Mouse (Mus musculus) testis, adult 2 months (tissue): Measurements from ENCODE around the gene Vwa8. TPM values are rescaled to one million over a fixed set of nuclear protein-coding genes. Genes with fewer than 3 reads are reported as not detected.

Experiments
- H3K27ac ChIP-seq: fragments of 200-500 bp; 2 replicates; pipeline ENCODE4 v1.5.1; 2012; ENCODE audit warnings: low read depth, low read length; ENCODE audit not compliant: control insufficient read depth, insufficient read depth
- H3K27me3 ChIP-seq: fragments of 200-500 bp; 2 replicates; pipeline ENCODE4 v1.6.1; 2012; ENCODE audit warnings: mild to moderate bottlenecking, low read length, moderate library complexity; ENCODE audit not compliant: control insufficient read depth, insufficient read depth
- H3K36me3 ChIP-seq: fragments of 200-500 bp; 2 replicates; pipeline ENCODE4 v1.6.1; 2012; ENCODE audit warnings: mild to moderate bottlenecking, low read length; ENCODE audit not compliant: control insufficient read depth, insufficient read depth
- H3K4me1 ChIP-seq: fragments of 200-500 bp; 2 replicates; pipeline ENCODE4 v1.6.1; 2012; ENCODE audit warnings: low read length; ENCODE audit not compliant: control insufficient read depth, insufficient read depth
- H3K4me3 ChIP-seq: fragments of 200-500 bp; 2 replicates; pipeline ENCODE4 v1.5.1; 2012; ENCODE audit warnings: low read depth, mild to moderate bottlenecking, low read length, moderate library complexity, mixed read lengths; ENCODE audit not compliant: control insufficient read depth
- CTCF ChIP-seq: fragments of 200-500 bp; IDR thresholded peaks from 2 replicates; pipeline ENCODE4 v1.5.1; 2012; ENCODE audit warnings: low read depth, mild to moderate bottlenecking, inconsistent platforms, low read length, moderate library complexity; ENCODE audit not compliant: control insufficient read depth, insufficient read depth, insufficient replicate concordance
- POLR2A ChIP-seq: fragments of 200-500 bp; IDR thresholded peaks from 2 replicates; pipeline ENCODE4 v1.6.1; 2012; ENCODE audit warnings: low read depth, mild to moderate bottlenecking, inconsistent platforms, low read length, moderate library complexity; ENCODE audit not compliant: control insufficient read depth
- polyA plus RNA-seq: library from polyadenylated mRNA; depleted of rRNA; stranded (reverse); fragments of >200 nt; gene quantifications from 2 replicates; pipeline ENCODE4 v1.2.3, GENCODE M21; 2012

Vwa8 gene
- polyA plus RNA-seq, 1 experiment: 15.6 TPM

- Histone ChIP-seq H3K27me3 (no peaks in the 10 kb centered on the region), H3K4me3 (no peak overlapping the region), H3K27ac (no peak overlapping the region), H3K36me3 (no peaks in the 10 kb centered on the region), H3K4me1 (no peaks in the 10 kb centered on the region)
- no peak for TF ChIP-seq CTCF
- no peak for TF ChIP-seq POLR2A
Observed at GRCm38 (mm10) chr14:79135441-79135840, 286.6 kb downstream of the Vwa8 start.

GRCm38 (mm10) chr14:79136585-79136984 lies 287.7 kb downstream of the Vwa8 start:
- Histone ChIP-seq H3K4me3 (no peak overlapping the region), H3K27ac (no peak overlapping the region), H3K36me3 (no peaks in the 10 kb centered on the region), H3K4me1 (no peaks in the 10 kb centered on the region), H3K27me3 (no peaks in the 10 kb centered on the region)
- no peak for TF ChIP-seq POLR2A
- no peak for TF ChIP-seq CTCF

- no peaks in the 10 kb centered on the region for H3K4me1 ChIP-seq
- H3K27me3 ChIP-seq: no peaks in the 10 kb centered on the region
- no peaks in the 10 kb centered on the region for H3K36me3 ChIP-seq
- H3K4me3 ChIP-seq: no peak overlapping the region
- no peak for TF ChIP-seq POLR2A
- TF ChIP-seq CTCF: no peak
- H3K27ac ChIP-seq: no peak overlapping the region
Observed at GRCm38 (mm10) chr14:79137100-79137499, 288.2 kb downstream of the Vwa8 start.

- no peaks in the 10 kb centered on the region for H3K36me3 ChIP-seq
- peaks cover 3% of the 10 kb centered on the region for H3K4me1 ChIP-seq
- no peak overlapping the region for H3K4me3 ChIP-seq
- no peaks in the 10 kb centered on the region for H3K27me3 ChIP-seq
- TF ChIP-seq POLR2A (no peak), CTCF (peak; percentile 51; the same call in 1 of the 2 replicates)
- no peak overlapping the region for H3K27ac ChIP-seq
Observed at GRCm38 (mm10) chr14:79139096-79139651, 290.3 kb downstream of the Vwa8 start.

- TF ChIP-seq CTCF (no peak), POLR2A (no peak)
- H3K4me1 ChIP-seq: peaks cover 8% of the 10 kb centered on the region
- H3K4me3 ChIP-seq: no peak overlapping the region
- H3K36me3 ChIP-seq: no peaks in the 10 kb centered on the region
- no peaks in the 10 kb centered on the region for H3K27me3 ChIP-seq
- H3K27ac ChIP-seq: no peak overlapping the region
Observed at GRCm38 (mm10) chr14:79139918-79140825, 291.3 kb downstream of the Vwa8 start.

- TF ChIP-seq POLR2A (no peak), CTCF (no peak)
- Histone ChIP-seq H3K36me3 (no peaks in the 10 kb centered on the region), H3K27me3 (no peaks in the 10 kb centered on the region), H3K4me1 (peaks cover 8% of the 10 kb centered on the region), H3K27ac (no peak overlapping the region), H3K4me3 (no peak overlapping the region)
Observed at GRCm38 (mm10) chr14:79140826-79141219, 292.0 kb downstream of the Vwa8 start.

GRCm38 (mm10) chr14:79142342-79142741 lies 293.5 kb downstream of the Vwa8 start:
- H3K27ac ChIP-seq: no peak overlapping the region
- TF ChIP-seq POLR2A: no peak
- no peak for TF ChIP-seq CTCF

GRCm38 (mm10) chr14:79143696-79144095 lies 294.8 kb downstream of the Vwa8 start:
- Histone ChIP-seq H3K4me1 (peaks cover 8% of the 10 kb centered on the region), H3K27ac (no peak overlapping the region), H3K36me3 (no peaks in the 10 kb centered on the region), H3K4me3 (no peak overlapping the region), H3K27me3 (no peaks in the 10 kb centered on the region)
- TF ChIP-seq CTCF (no peak), POLR2A (no peak)

More at GRCm38 (mm10) chr14:79142342-79142741, 293.5 kb downstream of the Vwa8 start:
- H3K4me3 ChIP-seq: no peak overlapping the region
- peaks cover 8% of the 10 kb centered on the region for H3K4me1 ChIP-seq
- H3K27me3 ChIP-seq: no peaks in the 10 kb centered on the region
- H3K36me3 ChIP-seq: no peaks in the 10 kb centered on the region
